Mouse (Mus musculus): Measurements from ENCODE around the gene Nrxn1.

- TF ChIP-seq CTCF (IDR thresholded peaks at IDR 0.05; ENCODE audit: low read depth) (no peak), EP300 (optimal IDR thresholded peaks at IDR 0.05) (no peak)
Measured at GRCm38 (mm10) chr17:90906118-90907093, 186.5 kb downstream of the Nrxn1 start.
